Mouse (Mus musculus) T-cell, adult 66 days (primary cell): Measurements from ENCODE around the gene Eci3. TPM values are rescaled to one million over a fixed set of nuclear protein-coding genes. Genes with fewer than 3 reads are reported as not detected.

Experiments used
- total RNA-seq, 2 experiments: library from RNA; stranded (reverse); gene quantifications; 3 replicates in 1 of 2; 4 replicates in 1 of 2; pipeline ENCODE4 v1.2.4; 2023

Eci3 gene
- total RNA-seq: not detected

DNA sequence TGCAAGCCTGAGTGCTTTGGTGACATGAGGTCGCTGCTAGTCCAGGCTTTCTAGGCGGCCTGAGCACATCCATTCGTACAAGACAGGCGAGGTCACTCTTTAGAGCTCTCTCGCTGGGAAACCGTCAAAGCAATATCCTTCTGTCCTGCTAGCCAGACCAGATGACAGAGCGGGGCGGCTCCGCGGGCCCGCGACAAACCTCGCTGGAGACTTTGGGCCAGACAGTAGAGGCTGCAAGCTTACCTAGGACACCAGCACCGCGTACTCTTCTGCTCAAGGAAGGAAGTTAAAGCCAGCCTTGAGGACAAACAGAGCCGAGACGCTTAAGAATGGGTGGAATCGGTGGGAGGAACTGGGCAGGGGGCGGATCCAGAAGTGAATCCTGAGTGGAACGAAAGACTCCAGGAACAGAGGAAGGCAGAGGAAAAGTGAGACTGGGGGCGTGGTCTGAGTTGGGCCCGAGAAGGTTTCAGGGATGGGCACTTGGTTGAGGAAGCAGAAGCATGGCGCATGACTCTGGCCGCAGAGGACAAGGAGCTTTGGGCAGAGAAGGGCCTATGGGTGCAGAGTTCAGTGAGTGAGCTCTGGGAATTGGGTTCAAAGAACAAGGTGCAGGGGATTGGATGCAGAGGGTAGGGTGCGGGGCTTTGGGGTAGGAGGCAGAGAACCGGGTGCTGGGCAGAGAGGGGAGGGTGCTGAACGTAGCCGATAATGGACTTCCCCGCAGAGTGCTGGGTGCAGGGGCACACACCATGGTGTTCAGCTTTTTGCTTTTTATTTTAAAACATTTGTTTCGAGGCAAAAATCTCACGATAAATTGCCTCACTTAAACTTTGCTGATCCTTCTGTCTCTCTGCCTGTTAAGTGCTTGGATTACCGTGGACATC is at the start of gene Eci3:
Gene Eci3 (minus strand): TSS at position 300 of the 887 bp plus-strand sequence.

DNA sequence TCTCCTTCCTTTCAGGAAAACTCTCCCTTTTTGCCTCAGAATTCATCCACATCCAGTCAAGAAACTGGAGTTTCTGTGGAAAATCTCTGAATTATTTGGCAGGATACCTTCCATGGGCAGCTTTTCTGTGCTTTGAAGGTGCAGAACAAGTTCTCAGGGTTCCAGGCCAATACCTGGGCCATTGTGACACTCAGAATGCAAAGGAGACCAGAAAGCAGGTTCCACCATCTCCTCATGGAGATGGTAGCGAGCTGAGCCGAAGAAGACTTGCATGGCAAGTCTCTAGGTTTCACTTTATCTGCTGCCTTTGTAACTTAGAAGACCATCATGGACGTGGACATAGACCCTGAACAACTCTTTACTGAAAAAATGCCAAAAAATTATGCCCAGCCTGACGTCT is 39.4 kb downstream of the Eci3 start, which contains the start of the genes Fam217a and 4933417A18Rik:
Gene Fam217a (minus strand): TSS at position 101 of the 400 bp plus-strand sequence.
Gene 4933417A18Rik (plus strand): TSS at position 200 of the 400 bp plus-strand sequence.

Other genes starting within 250 kb of the Eci3 start
- not detected for gene Fam50b, start 229.0 kb downstream of the Eci3 start, total RNA-seq
- gene Prpf4b, start 88.5 kb downstream of the Eci3 start, total RNA-seq: 100 to 1,000 TPM; 184 to 202 TPM
- gene Fam217a, start 39.5 kb downstream of the Eci3 start, total RNA-seq: 1 to 10 TPM; 1.8 to 3.7 TPM
- gene 4933417A18Rik, start 39.4 kb downstream of the Eci3 start, total RNA-seq: not detected
- gene Eci2, start 63.3 kb upstream of the Eci3 start, total RNA-seq: 10 to 100 TPM; 27.6 to 37.9 TPM